Mouse (Mus musculus) adrenal gland, adult (tissue): ENCODE measurements around the gene Gcsam.

Source experiments
- DNase-seq, 2 experiments: peaks; one replicate each; pipeline ENCODE4 v3.0.0; 2022 to 2023; ENCODE audit warnings: low spot score in 1 of 2; ENCODE audit not compliant: inconsistent age in 2 of 2

The Gcsam gene

GRCm38 (mm10) chr16:45610267-45610666 lies at the start of gene Gcsam:
Gene Gcsam (plus strand): TSS chr16:45610380.
- no peak for DNase-seq

- no peak for DNase-seq
Observed at GRCm38 (mm10) chr16:45561747-45562146, 48.4 kb upstream of the Gcsam start.

GRCm38 (mm10) chr16:45572307-45572706 lies 37.9 kb upstream of the Gcsam start:
- peak in 1 of 2 experiments; percentile 42 for DNase-seq

- no peak for DNase-seq
Observed at GRCm38 (mm10) chr16:45579883-45580282, 30.3 kb upstream of the Gcsam start.

- peak; percentile 16 to 61 for DNase-seq
Observed at GRCm38 (mm10) chr16:45582512-45582911, 27.7 kb upstream of the Gcsam start.

GRCm38 (mm10) chr16:45593656-45594055 lies 16.5 kb upstream of the Gcsam start:
- DNase-seq = no peak

- DNase-seq = no peak
Observed at GRCm38 (mm10) chr16:45595494-45595893, 14.7 kb upstream of the Gcsam start.

GRCm38 (mm10) chr16:45608481-45608954 lies 1.7 kb upstream of the Gcsam start:
- peak; percentile 11 to 65 for DNase-seq

- peak; percentile 17 to 75 for DNase-seq
Observed at GRCm38 (mm10) chr16:45609300-45609699, 880 bp upstream of the Gcsam start.

GRCm38 (mm10) chr16:45613247-45613646 lies 3.1 kb downstream of the Gcsam start:
- no peak for DNase-seq

GRCm38 (mm10) chr16:45615944-45616343 lies 5.8 kb downstream of the Gcsam start:
- DNase-seq = no peak

GRCm38 (mm10) chr16:45619751-45620375 lies 9.7 kb downstream of the Gcsam start:
- DNase-seq = no peak

GRCm38 (mm10) chr16:45623230-45623629 lies 13.1 kb downstream of the Gcsam start:
- DNase-seq = no peak

GRCm38 (mm10) chr16:45624791-45625190 lies 14.6 kb downstream of the Gcsam start:
- no peak for DNase-seq

GRCm38 (mm10) chr16:45625342-45625741 lies 15.2 kb downstream of the Gcsam start:
- DNase-seq = no peak

- no peak for DNase-seq
Observed at GRCm38 (mm10) chr16:45629497-45630105, 19.4 kb downstream of the Gcsam start.

- peak; percentile 61 to 88 for DNase-seq
Observed at GRCm38 (mm10) chr16:45630347-45630960, 20.3 kb downstream of the Gcsam start.

- DNase-seq = peak in 1 of 2 experiments; percentile 67
Observed at GRCm38 (mm10) chr16:45632420-45632819, 22.2 kb downstream of the Gcsam start.

GRCm38 (mm10) chr16:45635826-45636225 lies 25.6 kb downstream of the Gcsam start:
- DNase-seq = no peak

GRCm38 (mm10) chr16:45640070-45640762 lies 30.0 kb downstream of the Gcsam start:
- DNase-seq = no peak

- DNase-seq = peak; percentile 31 to 62
Observed at GRCm38 (mm10) chr16:45641301-45641700, 31.1 kb downstream of the Gcsam start.

GRCm38 (mm10) chr16:45643944-45644343 lies 33.8 kb downstream of the Gcsam start:
- no peak for DNase-seq
